Mouse (Mus musculus) hindbrain, embryonic 16.5 days (tissue): Measurements from ENCODE around the gene Rpl19. TPM values are rescaled to one million over a fixed set of nuclear protein-coding genes. Genes with fewer than 3 reads are reported as not detected.

Experiments
- ATAC-seq: fragments of 200-750 bp; cut with Nextera tagmentation; 2 replicates; pipeline ENCODE4 v1.8.0; 2017; ENCODE audit warnings: moderate TSS enrichment, moderate library complexity
- H3K27ac ChIP-seq: fragments of 300-500 bp; sonication (generic); 2 replicates; pipeline ENCODE4 v1.5.1; 2014; ENCODE audit warnings: low read depth, mild to moderate bottlenecking, control low read depth, low read length, moderate library complexity
- H3K27me3 ChIP-seq: fragments of 300-500 bp; sonication (generic); replicated peaks from 2 replicates; pipeline ENCODE4 v1.6.1; 2014; ENCODE audit warnings: low read length; ENCODE audit not compliant: control insufficient read depth, insufficient read depth
- H3K36me3 ChIP-seq: fragments of 300-500 bp; sonication (generic); 2 replicates; pipeline ENCODE4 v1.6.1; 2014; ENCODE audit warnings: mild to moderate bottlenecking, low read length, moderate library complexity, mixed read lengths; ENCODE audit not compliant: control insufficient read depth, insufficient read depth
- H3K4me1 ChIP-seq: fragments of 300-500 bp; sonication (generic); 2 replicates; pipeline ENCODE4 v1.6.1; 2014; ENCODE audit warnings: low read depth, low read length; ENCODE audit not compliant: control insufficient read depth, insufficient read depth
- H3K4me2 ChIP-seq: fragments of 300-500 bp; sonication (generic); 2 replicates; pipeline ENCODE4 v1.6.1; 2014; ENCODE audit warnings: mild to moderate bottlenecking, low read length, control low read depth, moderate library complexity
- H3K4me3 ChIP-seq: fragments of 300-500 bp; sonication (generic); 2 replicates; pipeline ENCODE4 v1.5.1; 2014; ENCODE audit warnings: mild to moderate bottlenecking, low read length, control low read depth, moderate library complexity
- H3K9ac ChIP-seq: fragments of 300-500 bp; sonication (generic); 2 replicates; pipeline ENCODE4 v1.6.1; 2014; ENCODE audit warnings: low read depth, mild to moderate bottlenecking, control low read depth, low read length, moderate library complexity
- H3K9me3 ChIP-seq: fragments of 300-500 bp; sonication (generic); 2 replicates; pipeline ENCODE4 v1.6.1; 2014; ENCODE audit warnings: mild to moderate bottlenecking, low read length, moderate library complexity; ENCODE audit not compliant: control insufficient read depth
- WGBS: fragments of 180-500 bp; shearing (Covaris S2); extraction: QIAGEN DNeasy Blood & Tissue Kit; methylation state at CpG from one replicate; pipeline ENCODE4 v1.1.7; 2014; 5-methylcytosine and 5-hydroxymethylcytosine counted together
- microRNA-seq: library from miRNA; unstranded; fragments of <30 nt; microRNA quantifications from one replicate; pipeline ENCODE4, GENCODE M21; 2017
- polyA plus RNA-seq: library from polyadenylated mRNA; unstranded; fragments of >200 nt; fragmentation: Nextera tagmentation; extraction: Ambion mirVana; gene quantifications from 2 replicates; pipeline ENCODE4 v1.2.1, GENCODE M21; 2015

The Rpl19 gene
- polyA plus RNA-seq, 1 experiment from 2014 or later: 578 TPM

DNA sequence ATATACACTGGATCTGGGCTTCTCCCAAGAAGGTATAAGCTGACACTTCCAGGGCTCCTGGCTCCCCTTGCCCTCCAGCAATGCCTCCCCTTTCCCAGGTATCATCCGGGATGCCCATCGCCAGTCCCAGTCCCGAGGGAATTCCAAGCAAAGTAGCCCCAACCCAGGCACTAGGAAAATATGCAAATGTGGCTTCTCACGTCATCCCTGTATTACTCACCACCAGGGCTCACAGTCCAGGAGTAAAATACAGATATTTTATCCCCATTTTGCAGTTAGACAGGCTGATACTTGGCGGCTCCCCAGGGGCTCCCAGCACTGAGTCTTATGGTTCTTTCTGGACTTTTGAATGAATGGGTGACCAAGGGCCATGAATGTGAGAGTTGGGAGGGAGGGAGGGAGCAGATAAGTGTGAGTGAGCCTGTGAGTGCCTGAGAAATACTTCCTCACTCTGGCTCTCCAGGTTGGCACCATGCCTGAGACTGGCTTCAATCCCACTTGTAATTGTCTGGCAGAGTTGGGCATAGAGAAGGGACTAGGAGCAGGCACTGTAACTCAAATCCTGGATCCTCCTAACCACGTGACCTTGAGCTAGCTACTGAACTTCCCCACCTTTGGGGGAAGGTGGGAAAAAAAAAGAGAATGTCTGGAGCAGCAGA, 35.5 kb downstream of the Rpl19 start:
- H3K4me1 ChIP-seq: peaks cover 8% of the 10 kb centered on the region
- no peak overlapping the region for H3K9ac ChIP-seq

GRCm38 (mm10) chr11:98066201-98066600, 39.7 kb downstream of the Rpl19 start:
- Histone ChIP-seq H3K9ac (no peak overlapping the region), H3K4me3 (no peak overlapping the region), H3K4me1 (no peaks in the 10 kb centered on the region), H3K27ac (no peak overlapping the region), H3K4me2 (no peak overlapping the region), H3K36me3 (no peaks in the 10 kb centered on the region), H3K27me3 (no peaks in the 10 kb centered on the region), H3K9me3 (no peaks in the 10 kb centered on the region)
- 89% methylated on average over 12 of the region's 12 CpGs for WGBS
- no peak for ATAC-seq

More for the DNA sequence above, 35.5 kb downstream of the Rpl19 start:
- 49% methylated on average over 6 of the region's 6 CpGs for WGBS
- no peak for ATAC-seq
- H3K27ac ChIP-seq: no peak overlapping the region
- no peak overlapping the region for H3K4me3 ChIP-seq
- no peaks in the 10 kb centered on the region for H3K27me3 ChIP-seq
- H3K9me3 ChIP-seq: no peaks in the 10 kb centered on the region
- no peak overlapping the region for H3K4me2 ChIP-seq
- no peaks in the 10 kb centered on the region for H3K36me3 ChIP-seq

GRCm38 (mm10) chr11:98067255-98067654, 40.7 kb downstream of the Rpl19 start:
- Histone ChIP-seq H3K27me3 (no peaks in the 10 kb centered on the region), H3K27ac (no peak overlapping the region), H3K4me1 (no peaks in the 10 kb centered on the region), H3K4me2 (no peak overlapping the region), H3K36me3 (no peaks in the 10 kb centered on the region), H3K9ac (no peak overlapping the region), H3K4me3 (no peak overlapping the region), H3K9me3 (no peaks in the 10 kb centered on the region)
- WGBS: 95% methylated on average over 21 of the region's 21 CpGs
- ATAC-seq: no peak

GRCm38 (mm10) chr11:98073442-98073841, 46.9 kb downstream of the Rpl19 start:
- no peak for ATAC-seq
- no peaks in the 10 kb centered on the region for H3K27me3 ChIP-seq
- H3K4me2 ChIP-seq: no peak overlapping the region
- H3K9me3 ChIP-seq: no peaks in the 10 kb centered on the region
- no peaks in the 10 kb centered on the region for H3K36me3 ChIP-seq
- WGBS: 94% methylated on average over 4 of the region's 4 CpGs
- H3K9ac ChIP-seq: no peak overlapping the region
- no peak overlapping the region for H3K27ac ChIP-seq
- H3K4me3 ChIP-seq: no peak overlapping the region
- peaks cover 3% of the 10 kb centered on the region for H3K4me1 ChIP-seq

- Histone ChIP-seq H3K27ac (no peak overlapping the region), H3K36me3 (no peaks in the 10 kb centered on the region), H3K9ac (peak overlapping the region; percentile 11; the same call in 1 of the 2 replicates), H3K4me1 (peaks cover 3% of the 10 kb centered on the region), H3K4me2 (peak overlapping the region; percentile 38), H3K9me3 (no peaks in the 10 kb centered on the region), H3K27me3 (no peaks in the 10 kb centered on the region), H3K4me3 (no peak overlapping the region; the same call in 1 of the 2 replicates)
- peak; percentile 73 for ATAC-seq
- 17% methylated on average over 13 of the region's 13 CpGs for WGBS
Measured at GRCm38 (mm10) chr11:98075195-98075808, 48.8 kb downstream of the Rpl19 start.

GRCm38 (mm10) chr11:98077086-98077485, 50.6 kb downstream of the Rpl19 start:
- H3K4me2 ChIP-seq: no peak overlapping the region
- no peaks in the 10 kb centered on the region for H3K9me3 ChIP-seq
- H3K36me3 ChIP-seq: no peaks in the 10 kb centered on the region
- H3K9ac ChIP-seq: no peak overlapping the region
- peaks cover 3% of the 10 kb centered on the region for H3K4me1 ChIP-seq
- no peak for ATAC-seq
- 83% methylated on average over 8 of the region's 8 CpGs for WGBS
- no peak overlapping the region for H3K4me3 ChIP-seq
- no peaks in the 10 kb centered on the region for H3K27me3 ChIP-seq
- H3K27ac ChIP-seq: no peak overlapping the region

Small RNA genes lying within 50 kb of the gene (microRNA-seq; reads per million reads assigned to microRNA genes)
- gene Gm27597: not detected

Other genes with a start within 250 kb of the Rpl19 start
- gene Rpl23, start 244.3 kb upstream of the Rpl19 start, polyA plus RNA-seq: 252 and 268 TPM in 2 replicates
- 176 and 191 TPM in 2 replicates for gene Lasp1, start 227.7 kb upstream of the Rpl19 start, polyA plus RNA-seq
- 38.2 and 40.7 TPM in 2 replicates for gene B230217C12Rik, start 185.9 kb upstream of the Rpl19 start, polyA plus RNA-seq
- gene Fbxo47, start 142.6 kb upstream of the Rpl19 start, polyA plus RNA-seq: 0.34 and 0.43 TPM in 2 replicates
- 2.1 and 2.8 TPM in 2 replicates for gene Plxdc1, start 40.3 kb upstream of the Rpl19 start, polyA plus RNA-seq
- 7.3 and 7.6 TPM in 2 replicates for gene Arl5c, start 30.5 kb upstream of the Rpl19 start, polyA plus RNA-seq
- 59.6 and 69.0 TPM in 2 replicates for gene Cacnb1, start 3.7 kb upstream of the Rpl19 start, polyA plus RNA-seq
- 7.9 and 9.8 TPM in 2 replicates for gene Stac2, start 26.8 kb downstream of the Rpl19 start, polyA plus RNA-seq
- gene Fbxl20, start 123.7 kb downstream of the Rpl19 start, polyA plus RNA-seq: 20.9 and 26.3 TPM in 2 replicates
- 48.7 and 52.6 TPM in 2 replicates for gene Med1, start 166.6 kb downstream of the Rpl19 start, polyA plus RNA-seq
- gene Cdk12, start 176.3 kb downstream of the Rpl19 start, polyA plus RNA-seq: 6.1 and 7.7 TPM in 2 replicates